Mouse (Mus musculus): Measurements from ENCODE around the gene Faf1. TPM values are rescaled to one million over a fixed set of nuclear protein-coding genes. Genes with fewer than 3 reads are reported as not detected.

Gene Faf1
- polyA plus RNA-seq, 1 experiment from 2014 or later: 45.5 TPM

DNA sequence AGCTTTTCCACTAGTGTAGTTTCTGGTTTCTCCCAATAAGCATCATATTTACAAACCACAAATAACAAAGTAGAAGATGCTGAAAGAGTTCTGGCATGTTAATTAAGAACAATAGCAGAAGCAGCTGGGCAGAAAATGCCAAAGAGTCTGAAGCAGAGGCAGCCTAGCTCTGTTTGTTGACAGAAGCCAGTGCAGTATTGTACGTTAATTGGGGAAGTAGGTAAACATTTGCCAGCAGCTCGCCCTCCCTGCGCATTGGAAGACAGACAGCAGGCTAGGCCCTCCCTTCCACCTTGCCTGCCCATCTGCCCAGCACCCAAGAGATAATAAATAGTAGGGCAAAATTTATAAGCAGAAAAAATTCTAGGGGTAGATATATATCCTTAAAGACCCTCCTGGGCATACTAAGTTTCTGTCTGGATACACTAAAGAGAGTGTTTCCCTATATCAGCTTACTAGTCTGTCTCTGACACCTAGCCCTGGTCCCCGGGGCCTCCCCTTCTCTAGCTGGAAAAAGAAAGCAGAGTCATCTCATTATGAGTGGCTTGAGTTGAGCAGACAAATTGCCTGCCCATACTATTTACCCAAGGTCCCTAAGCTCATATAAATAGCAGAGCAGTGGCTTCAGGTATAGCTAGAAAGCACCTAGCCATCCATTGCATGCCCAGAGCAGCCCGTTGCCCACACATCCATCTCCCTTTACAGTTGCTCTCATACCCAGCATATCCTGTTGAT is 284.0 kb downstream of the Faf1 start:
- H3K36me3 ChIP-seq: no peaks in the 10 kb centered on the region

DNA sequence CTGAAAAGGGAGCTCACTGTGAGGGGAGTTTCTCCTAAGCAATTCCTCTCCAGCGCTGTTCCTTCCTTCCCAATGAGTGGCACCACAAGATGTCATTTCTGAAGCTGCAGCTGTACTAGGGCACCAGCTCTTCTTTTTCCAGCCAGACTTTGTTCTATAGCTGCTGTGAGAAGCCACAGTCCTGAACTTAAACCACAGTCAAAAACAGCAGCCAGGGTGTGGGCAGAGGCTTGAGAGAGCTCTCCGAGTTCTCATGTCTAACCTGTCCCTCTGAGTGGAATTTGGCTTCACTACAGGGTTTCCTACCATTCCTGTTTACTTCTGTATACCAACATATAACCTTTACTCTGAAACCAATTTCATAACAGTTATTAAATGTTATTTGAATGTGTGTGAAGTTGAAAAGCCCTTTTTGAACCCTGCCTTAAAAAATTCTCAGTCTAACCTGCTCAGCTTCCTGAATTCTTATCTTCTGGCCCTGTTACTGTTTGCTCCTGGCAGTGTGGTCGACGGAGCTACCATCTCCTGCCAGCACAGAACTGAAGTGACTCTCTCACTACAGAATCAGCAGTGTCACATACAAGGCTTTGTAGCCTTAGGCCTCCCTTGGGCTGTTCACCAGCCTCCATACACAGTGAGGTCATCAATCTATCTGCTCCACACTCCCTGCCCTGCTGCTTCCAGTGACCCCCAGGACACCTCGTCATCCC is 287.3 kb downstream of the Faf1 start:
- 72% methylated on average over 5 of the region's 5 CpGs for WGBS
- no peaks in the 10 kb centered on the region for H3K4me1 ChIP-seq
- no peaks in the 10 kb centered on the region for H3K36me3 ChIP-seq
- no peak overlapping the region for H3K9ac ChIP-seq
- no peaks in the 10 kb centered on the region for H3K9me3 ChIP-seq (replicated peaks)
- no peak overlapping the region for H3K4me2 ChIP-seq (replicated peaks)
- H3K4me3 ChIP-seq: no peak overlapping the region
- H3K27me3 ChIP-seq: no peaks in the 10 kb centered on the region
- H3K27ac ChIP-seq: no peak overlapping the region
- ATAC-seq (ENCODE audit: low FRiP score): no peak

More for the DNA sequence above, 284.0 kb downstream of the Faf1 start:
- H3K4me3 ChIP-seq: no peak overlapping the region
- H3K4me1 ChIP-seq: no peaks in the 10 kb centered on the region
- ATAC-seq (ENCODE audit: low FRiP score): no peak
- no peak overlapping the region for H3K27ac ChIP-seq
- 73% methylated on average over 5 of the region's 5 CpGs for WGBS
- H3K27me3 ChIP-seq: no peaks in the 10 kb centered on the region
- no peak overlapping the region for H3K9ac ChIP-seq
- no peak overlapping the region for H3K4me2 ChIP-seq (replicated peaks)
- H3K9me3 ChIP-seq (replicated peaks): no peaks in the 10 kb centered on the region

DNA sequence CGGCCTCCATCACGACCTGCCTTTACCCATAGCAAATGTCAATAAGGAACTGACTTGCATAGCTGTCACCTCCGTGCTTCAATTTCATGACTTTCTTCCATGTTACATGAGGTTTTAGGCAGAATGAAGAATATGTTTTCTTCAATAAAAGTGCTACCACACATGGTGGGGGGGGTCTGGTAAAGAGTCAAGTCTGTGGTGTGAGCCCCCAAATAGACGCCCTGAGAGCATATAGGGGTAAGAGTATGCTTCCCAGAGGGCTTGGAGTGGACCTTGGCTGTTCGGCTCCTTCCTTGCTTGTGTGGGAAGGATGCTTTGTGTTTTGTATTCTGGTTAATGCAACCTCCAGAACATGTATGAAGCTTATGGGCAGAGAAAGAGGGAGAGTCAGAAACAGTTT is 293.2 kb downstream of the Faf1 start:
- H3K9ac ChIP-seq: no peak overlapping the region
- peaks cover 3% of the 10 kb centered on the region; the same call in 1 of the 2 replicates for H3K4me1 ChIP-seq
- H3K36me3 ChIP-seq: no peaks in the 10 kb centered on the region
- ATAC-seq (ENCODE audit: low FRiP score): no peak
- H3K4me3 ChIP-seq: no peak overlapping the region
- peaks cover 52% of the 10 kb centered on the region for H3K27me3 ChIP-seq
- WGBS: 88% methylated on average over 5 of the region's 5 CpGs
- H3K27ac ChIP-seq: no peak overlapping the region
- no peaks in the 10 kb centered on the region for H3K9me3 ChIP-seq (replicated peaks)
- no peak overlapping the region for H3K4me2 ChIP-seq (replicated peaks)

DNA sequence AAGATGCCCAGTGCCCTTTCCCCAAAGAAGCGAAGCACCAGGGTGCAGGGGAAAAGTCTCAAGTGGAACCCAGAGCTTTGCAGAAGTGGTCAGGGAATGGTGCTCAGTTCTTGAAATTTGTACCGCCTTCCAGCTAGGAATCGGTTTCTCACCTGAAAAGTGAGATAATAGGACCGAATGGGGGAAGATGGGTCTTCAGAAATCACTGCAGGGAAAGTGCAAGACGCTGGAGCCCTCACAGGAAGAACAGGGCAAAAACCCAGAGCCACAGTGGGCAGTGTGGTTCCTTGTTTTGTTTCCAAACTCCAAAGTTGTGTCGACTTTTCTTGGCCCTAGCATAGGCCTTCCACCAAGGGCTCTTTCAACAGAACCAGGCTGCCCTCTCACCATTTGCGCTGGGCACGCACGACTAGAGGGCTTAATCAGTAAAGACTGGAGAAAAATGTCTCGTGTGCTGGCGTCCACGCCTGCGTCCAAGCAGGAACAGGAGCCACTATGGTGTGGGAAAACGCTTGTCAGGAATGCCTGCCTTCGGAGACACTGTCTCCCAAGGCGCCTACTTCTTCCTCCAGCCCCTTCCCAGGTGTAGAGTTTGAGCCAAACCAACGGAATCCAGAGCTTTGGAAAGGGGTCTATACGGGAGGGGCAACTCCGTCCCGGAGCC is 297.7 kb downstream of the Faf1 start:
- no peak overlapping the region for H3K27ac ChIP-seq
- WGBS: 3% methylated on average over 20 of the region's 20 CpGs
- no peak overlapping the region for H3K9ac ChIP-seq

DNA sequence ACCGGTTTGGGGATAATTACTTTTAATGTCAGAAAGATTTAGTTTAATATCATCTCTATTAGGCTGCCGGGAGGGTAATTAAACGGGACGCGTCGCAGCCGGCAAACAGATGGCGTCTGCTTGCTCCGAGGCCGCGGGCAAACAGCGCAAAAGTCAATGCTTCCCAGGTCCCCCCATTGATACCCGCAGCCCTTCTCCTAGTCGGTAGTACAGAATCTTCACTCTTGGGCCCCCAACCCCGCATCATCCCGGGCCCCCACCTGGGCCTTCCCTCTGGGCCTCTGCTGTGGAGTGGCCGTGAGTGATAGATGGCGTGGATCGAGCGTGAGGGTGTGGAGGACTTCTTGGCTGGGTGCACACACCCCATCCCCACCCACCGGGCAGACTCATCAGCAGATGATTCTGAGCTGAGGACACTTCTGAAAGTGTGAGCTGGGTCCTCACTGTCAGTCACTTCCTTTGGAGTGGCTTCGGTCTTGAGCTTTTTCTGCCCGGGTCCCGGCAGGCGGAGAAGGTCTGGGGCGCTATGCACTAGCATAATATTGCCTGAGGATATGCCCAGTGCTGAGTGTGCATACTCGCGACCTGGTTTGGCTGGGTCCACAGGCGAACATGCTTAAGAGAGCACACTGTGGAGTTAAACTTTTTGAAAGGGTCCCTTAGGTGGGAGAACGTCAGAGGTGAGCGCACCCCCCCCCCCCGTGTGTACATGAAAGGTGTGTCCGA is 298.4 kb downstream of the Faf1 start:
- Histone ChIP-seq H3K36me3 (no peaks in the 10 kb centered on the region), H3K27me3 (peaks cover 97% of the 10 kb centered on the region), H3K9me3 (replicated peaks) (no peaks in the 10 kb centered on the region), H3K4me1 (peaks cover 23% of the 10 kb centered on the region), H3K9ac (no peak overlapping the region), H3K4me3 (no peak overlapping the region), H3K4me2 (replicated peaks) (peak overlapping the region; percentile 21; the same call in 1 of the 2 replicates), H3K27ac (no peak overlapping the region)
- no peak for ATAC-seq (ENCODE audit: low FRiP score)
- 2% methylated on average over 33 of the region's 33 CpGs for WGBS

More for the DNA sequence above, 297.7 kb downstream of the Faf1 start:
- no peaks in the 10 kb centered on the region for H3K9me3 ChIP-seq (replicated peaks)
- H3K36me3 ChIP-seq: no peaks in the 10 kb centered on the region
- no peak for ATAC-seq (ENCODE audit: low FRiP score)
- H3K4me3 ChIP-seq: no peak overlapping the region
- peaks cover 96% of the 10 kb centered on the region for H3K27me3 ChIP-seq
- H3K4me1 ChIP-seq: peaks cover 22% of the 10 kb centered on the region
- H3K4me2 ChIP-seq (replicated peaks): 0 out of 2 replicates have a peak overlapping the region, but pooled peaks have one; percentile 21

DNA sequence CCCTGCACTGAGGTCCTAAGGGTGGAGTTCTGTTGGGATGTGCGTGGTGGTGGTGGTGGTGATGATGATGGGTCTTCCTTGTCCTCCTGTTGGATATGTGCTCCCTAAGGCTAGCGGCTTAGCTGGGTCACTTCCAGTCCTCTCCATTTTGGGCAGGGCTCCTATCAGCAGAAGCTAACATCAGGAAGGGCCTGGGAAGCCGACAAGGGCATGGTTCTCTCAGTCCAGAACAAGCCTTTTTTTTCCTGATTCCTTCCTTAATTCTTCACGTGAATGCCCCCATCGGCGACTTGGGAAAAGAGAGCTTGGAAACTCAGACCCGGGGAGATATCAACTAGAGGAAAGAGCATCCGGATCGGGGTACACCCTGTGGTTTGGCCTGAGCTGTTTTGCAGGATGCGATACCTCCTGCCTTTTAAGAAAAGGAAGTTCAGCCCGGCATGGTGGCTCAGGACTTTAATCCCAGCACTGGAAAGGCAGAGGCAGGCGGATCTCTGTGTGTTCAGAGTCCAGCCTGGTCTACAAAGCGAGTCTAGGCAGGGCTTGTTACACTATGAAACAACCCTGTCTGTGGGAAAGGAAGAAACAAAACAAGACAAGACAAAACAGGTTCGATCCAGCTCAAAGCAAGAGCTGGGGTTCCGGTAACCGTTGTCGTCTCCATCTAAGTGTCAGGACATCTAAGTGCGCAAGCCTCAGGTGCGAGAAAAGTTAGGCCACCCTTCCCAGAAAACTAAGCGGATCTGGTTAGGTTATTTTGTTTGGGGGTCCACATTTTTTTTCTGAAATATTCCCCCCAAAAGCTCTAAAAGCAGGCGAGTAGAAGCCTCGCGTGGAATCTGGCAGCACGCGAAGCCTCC is 299.2 kb downstream of the Faf1 start:
- no peak overlapping the region for H3K4me3 ChIP-seq
- no peak overlapping the region for H3K4me2 ChIP-seq (replicated peaks)
- no peak for ATAC-seq (ENCODE audit: low FRiP score)
- H3K9ac ChIP-seq: no peak overlapping the region
- H3K9me3 ChIP-seq (replicated peaks): no peaks in the 10 kb centered on the region
- H3K27ac ChIP-seq: no peak overlapping the region
- H3K27me3 ChIP-seq: peaks cover 98% of the 10 kb centered on the region
- H3K36me3 ChIP-seq: no peaks in the 10 kb centered on the region
- 7% methylated on average over 25 of the region's 25 CpGs for WGBS
- H3K4me1 ChIP-seq: peaks cover 28% of the 10 kb centered on the region

DNA sequence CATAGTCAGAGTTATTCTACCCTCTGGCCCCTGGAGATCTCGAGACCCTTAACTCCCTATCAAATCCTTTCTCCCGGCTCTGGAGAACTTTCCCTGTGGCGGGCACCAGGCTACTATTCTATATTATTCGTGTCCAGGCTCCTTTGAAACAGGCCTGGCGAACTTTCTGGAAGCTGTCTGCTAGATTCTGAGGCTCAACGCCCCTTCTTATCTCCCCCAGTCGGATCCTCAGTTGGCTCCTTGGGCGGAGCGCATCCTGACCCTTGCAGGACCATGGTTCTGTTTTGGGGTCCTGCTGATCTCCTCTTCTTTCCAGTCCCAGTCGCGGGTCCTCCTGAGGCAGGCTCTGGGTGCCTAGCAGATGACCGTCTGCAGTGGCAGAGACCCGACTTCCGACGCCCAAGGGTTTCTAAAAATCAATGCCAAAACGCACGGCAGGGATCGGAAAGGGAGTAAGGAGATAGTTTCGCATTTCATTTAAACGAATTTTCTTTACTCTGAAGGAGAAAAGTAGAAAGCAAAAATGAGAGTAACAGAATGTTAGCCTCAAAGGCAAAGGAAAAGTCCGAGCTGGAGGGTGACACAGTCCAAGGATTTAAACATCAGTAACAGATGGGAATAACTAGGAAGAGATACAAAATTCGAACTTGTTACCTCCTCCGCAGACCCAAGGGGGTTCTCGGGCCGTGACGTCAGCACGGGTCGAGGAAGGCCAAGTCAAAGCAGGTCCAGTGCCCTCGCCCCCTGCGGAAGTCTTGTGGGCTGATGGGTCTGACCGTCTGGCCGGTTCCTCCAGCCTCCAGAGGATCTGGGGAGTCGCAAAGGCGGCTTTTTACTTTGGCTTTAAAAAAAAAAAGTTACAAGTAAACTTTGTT is 300.1 kb downstream of the Faf1 start:
- no peak overlapping the region for H3K27ac ChIP-seq
- peaks cover 28% of the 10 kb centered on the region for H3K4me1 ChIP-seq
- WGBS: 2% methylated on average over 34 of the region's 34 CpGs
- no peaks in the 10 kb centered on the region for H3K36me3 ChIP-seq
- no peak overlapping the region for H3K4me3 ChIP-seq
- H3K27me3 ChIP-seq: peaks cover 98% of the 10 kb centered on the region
- H3K4me2 ChIP-seq (replicated peaks): peak overlapping the region; percentile 63; the same call in 1 of the 2 replicates
- H3K9me3 ChIP-seq (replicated peaks): no peaks in the 10 kb centered on the region
- H3K9ac ChIP-seq: no peak overlapping the region
- ATAC-seq (ENCODE audit: low FRiP score): no peak

DNA sequence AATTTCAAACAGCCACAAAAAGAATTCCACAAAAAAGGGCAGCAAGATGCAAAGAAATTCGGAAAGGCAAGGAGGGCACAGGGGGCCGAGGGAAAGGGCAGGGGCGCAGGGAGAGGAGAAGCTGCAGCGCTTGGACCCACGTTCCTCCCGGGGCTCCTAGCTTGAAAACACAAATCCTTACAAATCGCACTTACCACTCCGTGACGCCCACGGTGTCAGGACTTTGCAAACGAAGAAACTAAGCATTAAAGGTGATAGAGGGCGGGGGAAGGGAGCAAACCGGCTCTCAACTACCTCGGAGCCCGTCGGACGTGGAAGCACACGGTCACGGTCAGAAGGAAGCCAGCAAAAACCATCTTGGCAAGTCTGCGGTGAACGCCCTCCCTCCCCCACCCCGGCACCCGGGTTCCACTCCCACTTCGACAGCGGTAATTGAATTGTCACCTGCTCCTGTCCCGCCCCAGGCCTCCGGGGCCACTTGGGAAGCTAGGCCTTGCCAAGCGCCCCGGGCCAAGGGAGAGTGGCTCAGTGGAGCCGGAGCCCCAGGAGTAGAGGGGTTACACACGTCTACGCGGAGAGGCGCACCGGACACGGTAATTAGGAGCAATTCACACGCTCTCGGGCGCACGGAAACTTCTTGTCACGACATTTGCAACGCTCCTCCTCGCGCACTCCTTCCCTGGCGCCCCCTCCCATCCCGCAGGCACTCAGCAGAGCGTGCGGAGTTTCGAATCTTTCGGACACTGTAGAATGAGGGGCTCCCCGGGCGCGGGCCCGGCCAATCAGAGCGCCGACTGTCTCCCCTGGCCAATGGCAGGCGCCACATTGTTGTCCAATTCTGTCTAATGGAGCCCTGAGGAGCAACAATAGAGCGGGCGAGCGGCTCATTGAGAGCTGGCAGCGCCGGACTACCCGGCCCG is 301.0 kb downstream of the Faf1 start, which contains the start of gene Dmrta2:
Gene Dmrta2 (plus strand): TSS at position 906 of the 920 bp plus-strand sequence.
- peak within 1 kb of the TSS; percentile 40 for H3K4me3 ChIP-seq
- WGBS: under 1% methylated on average over 64 of the region's 64 CpGs
- H3K36me3 ChIP-seq: no peaks in the 10 kb centered on the region
- H3K9ac ChIP-seq: peak within 1 kb of the TSS; percentile 50; the same call in 1 of the 2 replicates
- H3K27me3 ChIP-seq: peaks cover 98% of the 10 kb centered on the region
- no peaks in the 10 kb centered on the region for H3K9me3 ChIP-seq (replicated peaks)
- H3K4me2 ChIP-seq (replicated peaks): peak within 1 kb of the TSS; percentile 63
- no peak within 1 kb of the TSS for H3K27ac ChIP-seq
- ATAC-seq (ENCODE audit: low FRiP score): peak; percentile 93
- H3K4me1 ChIP-seq: peaks cover 36% of the 10 kb centered on the region

DNA sequence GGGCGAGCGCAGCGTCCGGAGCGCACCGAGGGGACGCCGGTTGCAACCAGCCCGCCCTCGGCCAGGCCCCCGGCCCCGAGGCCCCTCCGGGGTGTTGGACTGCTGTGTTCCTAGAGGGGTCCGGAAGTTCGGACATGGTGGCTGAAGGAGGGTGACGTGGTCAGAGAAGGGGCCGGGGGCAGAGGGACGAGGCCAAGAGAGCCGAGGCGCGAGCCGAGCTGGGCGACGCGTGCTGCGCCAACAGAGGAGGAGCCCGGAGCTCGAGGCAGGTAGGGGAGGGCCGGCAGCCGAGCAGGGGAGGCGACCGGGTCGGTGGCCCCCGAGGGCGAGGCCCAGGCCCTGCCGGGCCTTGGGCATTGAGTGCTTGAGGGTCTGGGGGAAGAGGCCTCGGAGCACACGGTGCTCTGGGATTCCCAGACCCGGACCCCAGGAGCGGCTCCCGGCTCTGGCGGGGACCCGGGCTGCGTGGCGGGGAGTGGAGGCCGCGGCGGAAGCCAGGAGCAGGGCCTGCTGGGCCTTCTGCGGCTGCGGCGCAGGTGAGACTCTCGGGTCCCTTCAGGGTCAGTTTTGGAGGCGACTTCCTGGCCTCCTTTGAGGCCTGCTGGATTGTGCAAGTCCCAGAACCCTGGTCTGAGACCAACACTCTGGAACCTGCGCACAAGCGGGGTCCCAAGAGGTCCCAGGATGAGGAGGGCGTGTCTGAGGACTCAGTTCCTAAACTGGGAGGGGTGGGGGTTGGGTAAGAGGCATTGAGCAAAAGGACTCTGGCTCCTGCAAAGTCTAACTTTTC is 301.9 kb downstream of the Faf1 start:
- peak overlapping the region; percentile 63 for H3K4me2 ChIP-seq (replicated peaks)
- no peaks in the 10 kb centered on the region for H3K9me3 ChIP-seq (replicated peaks)
- no peak; the same call in 1 of the 2 replicates for ATAC-seq (ENCODE audit: low FRiP score)
- no peaks in the 10 kb centered on the region for H3K36me3 ChIP-seq
- WGBS: under 1% methylated on average over 56 of the region's 56 CpGs
- H3K27ac ChIP-seq: no peak overlapping the region
- H3K4me1 ChIP-seq: peaks cover 38% of the 10 kb centered on the region
- H3K27me3 ChIP-seq: peaks cover 96% of the 10 kb centered on the region
- H3K9ac ChIP-seq: peak overlapping the region; percentile 50; the same call in 1 of the 2 replicates
- peak overlapping the region; percentile 40 for H3K4me3 ChIP-seq

Measured in hindbrain, embryonic 12.5 days (tissue).